Mouse (Mus musculus): Measurements from ENCODE around the gene Nkx2-4. TPM values are rescaled to one million over a fixed set of nuclear protein-coding genes. Genes with fewer than 3 reads are reported as not detected.
A peak's percentile ranks its signal among the peaks of the same experiment; 100 is the strongest.

Gene Nkx2-4
- polyA plus RNA-seq, 1 experiment = 2.2 TPM

DNA sequence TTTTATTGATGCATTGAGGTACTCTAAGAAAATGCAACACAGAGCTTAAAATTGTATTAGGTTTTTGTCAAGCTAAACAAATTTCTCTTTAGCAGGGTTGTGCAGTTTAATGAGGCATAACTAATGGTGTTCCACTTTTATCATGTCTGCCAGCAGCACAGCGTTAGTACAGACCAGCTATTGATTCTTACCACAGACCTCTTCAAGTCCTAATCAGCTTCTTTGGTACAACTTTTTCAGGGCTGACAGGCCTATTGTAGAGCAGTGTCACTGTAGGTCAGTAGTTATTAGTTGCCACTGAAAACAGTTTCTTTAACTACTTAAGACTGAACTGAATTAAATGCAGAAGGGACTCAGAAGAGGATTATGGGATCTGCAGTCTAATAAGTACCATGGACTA, 16.2 kb downstream of the Nkx2-4 start:
- peak; percentile 80 for DNase-seq (ENCODE audit: low read depth)
- no peak for TF ChIP-seq CTCF (IDR thresholded peaks at IDR 0.05; ENCODE audit: borderline replicate concordance, extremely low read depth, insufficient read depth, insufficient read length)
- TF ChIP-seq POLR2A (IDR thresholded peaks at IDR 0.05; ENCODE audit: borderline replicate concordance, extremely low read depth, insufficient read depth, insufficient read length, poor library complexity, severe bottlenecking) = no peak

GRCm38 (mm10) chr2:147067480-147068246, 17.6 kb downstream of the Nkx2-4 start:
- TF ChIP-seq CTCF (IDR thresholded peaks at IDR 0.05; ENCODE audit: borderline replicate concordance, extremely low read depth, insufficient read depth, insufficient read length) = no peak
- TF ChIP-seq POLR2A (IDR thresholded peaks at IDR 0.05; ENCODE audit: borderline replicate concordance, extremely low read depth, insufficient read depth, insufficient read length, poor library complexity, severe bottlenecking) = no peak
- DNase-seq (ENCODE audit: low read depth) = no peak

GRCm38 (mm10) chr2:147053229-147053892, 31.9 kb downstream of the Nkx2-4 start:
- no peak for DNase-seq (ENCODE audit: low read depth)
- TF ChIP-seq CTCF (IDR thresholded peaks at IDR 0.05; ENCODE audit: borderline replicate concordance, extremely low read depth, insufficient read depth, insufficient read length) = no peak
- TF ChIP-seq POLR2A (IDR thresholded peaks at IDR 0.05; ENCODE audit: borderline replicate concordance, extremely low read depth, insufficient read depth, insufficient read length, poor library complexity, severe bottlenecking) = no peak

DNA sequence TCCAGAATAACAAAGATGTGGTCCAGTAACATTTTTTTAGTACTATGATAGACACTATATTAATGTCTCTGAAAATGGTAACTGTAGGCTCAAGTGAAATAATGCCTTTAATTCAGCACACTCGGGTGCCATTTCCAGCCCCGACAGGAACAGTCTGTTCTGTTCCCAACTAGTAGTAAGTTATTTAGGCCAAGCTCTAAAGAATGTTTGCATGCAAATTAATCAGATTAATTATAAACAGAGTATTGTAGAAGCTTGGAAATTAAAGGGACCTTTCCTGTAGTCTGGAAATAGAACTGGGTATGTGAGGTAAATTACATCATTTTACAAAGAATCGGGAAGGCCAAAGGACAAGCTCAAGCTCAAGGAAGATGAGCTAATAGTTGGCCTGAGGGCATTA, 38.2 kb downstream of the Nkx2-4 start:
- no peak for DNase-seq (ENCODE audit: low read depth)
- TF ChIP-seq POLR2A (IDR thresholded peaks at IDR 0.05; ENCODE audit: borderline replicate concordance, extremely low read depth, insufficient read depth, insufficient read length, poor library complexity, severe bottlenecking) = no peak
- no peak for TF ChIP-seq CTCF (IDR thresholded peaks at IDR 0.05; ENCODE audit: borderline replicate concordance, extremely low read depth, insufficient read depth, insufficient read length)

DNA sequence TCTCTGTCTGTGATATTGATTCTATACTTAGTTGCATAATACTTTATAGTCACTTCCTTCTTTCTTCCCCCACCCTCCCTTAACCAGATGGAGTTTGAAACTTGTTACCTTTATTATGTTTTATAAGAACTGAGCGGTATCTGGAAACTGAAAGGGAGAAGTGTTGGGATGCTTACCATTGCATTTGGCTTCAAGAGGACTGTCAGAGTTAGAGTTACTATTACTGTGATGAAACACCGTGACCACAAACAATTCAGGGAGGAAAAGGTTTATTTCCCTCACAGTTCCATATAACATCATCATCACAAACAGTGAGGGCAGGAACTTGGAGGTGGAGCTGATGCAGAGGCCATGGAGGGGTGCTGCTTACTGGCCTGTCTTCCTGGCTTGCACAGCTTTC, 49.4 kb downstream of the Nkx2-4 start:
- DNase-seq (ENCODE audit: low read depth) = no peak
- TF ChIP-seq POLR2A (IDR thresholded peaks at IDR 0.05; ENCODE audit: borderline replicate concordance, extremely low read depth, insufficient read depth, insufficient read length, poor library complexity, severe bottlenecking) (no peak), CTCF (IDR thresholded peaks at IDR 0.05; ENCODE audit: borderline replicate concordance, extremely low read depth, insufficient read depth, insufficient read length) (no peak)

Other genes with a start within 250 kb of the Nkx2-4 start
- gene Kiz, start 229.6 kb downstream of the Nkx2-4 start, polyA plus RNA-seq (2012; rRNA removed) = 12.7 and 14.6 TPM in 2 replicates
- 54.2 and 55.9 TPM in 2 replicates for gene Xrn2, start 72.4 kb downstream of the Nkx2-4 start, polyA plus RNA-seq (2012; rRNA removed)
- gene Nkx2-2, start 108.8 kb upstream of the Nkx2-4 start, polyA plus RNA-seq (2012; rRNA removed) = 8.8 and 14.4 TPM in 2 replicates